28 mouse cellular contexts compared by ENCODE assay signal in the genomic region with DNA sequence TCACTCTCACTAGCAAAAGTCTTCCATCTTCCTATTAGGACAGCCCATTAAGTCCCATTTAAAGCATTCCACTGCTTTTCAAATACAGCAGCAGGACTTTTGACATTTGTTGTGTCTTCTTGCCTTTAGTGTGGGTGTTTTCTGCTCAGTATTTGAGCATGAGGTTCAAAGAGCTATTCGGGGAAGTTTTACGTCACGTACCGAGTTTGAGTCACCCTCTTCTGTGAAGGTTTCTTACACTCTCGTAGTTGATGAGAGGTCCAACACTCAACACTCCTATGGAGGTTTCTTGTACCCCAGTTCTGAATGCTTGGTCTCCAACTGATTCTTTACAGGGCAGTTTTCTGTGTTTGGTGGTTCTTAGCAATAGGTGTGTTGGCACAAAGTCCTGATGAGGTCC. TPM values are rescaled to one million over a fixed set of nuclear protein-coding genes. Genes with fewer than 3 reads are reported as not detected.
"Had no signal": no experiment of that assay in that cellular context is flagged by ENCODE, and none has a peak within 500 bp of the region (broad histone marks: within the 10 kb centered on the region; RNA-seq: fewer than 3 reads in every experiment).

No protein-coding gene starts in this region.

- H3K4me1 ChIP-seq: limb, embryonic 12.5 days; limb, embryonic 15.5 days had no signal

- H3K9me3 ChIP-seq: limb, embryonic 12.5 days; limb, embryonic 15.5 days; liver, embryonic 15.5 days; lung, embryonic 15.5 days; midbrain, embryonic 13.5 days had no signal

- H3K4me2 ChIP-seq: limb, embryonic 12.5 days; limb, embryonic 15.5 days; liver, embryonic 11.5 days; liver, embryonic 15.5 days; lung, embryonic 15.5 days; midbrain, embryonic 13.5 days had no signal

- H3K27me3 ChIP-seq: limb, embryonic 12.5 days; limb, embryonic 15.5 days; liver, embryonic 15.5 days; lung, embryonic 15.5 days; midbrain, embryonic 13.5 days had no signal

- H3K9ac ChIP-seq: limb, embryonic 12.5 days; limb, embryonic 15.5 days; liver, embryonic 15.5 days; lung, embryonic 15.5 days; midbrain, embryonic 13.5 days had no signal

- H3K27ac ChIP-seq: kidney, postnatal 0 days; limb, embryonic 12.5 days; limb, embryonic 15.5 days; liver, embryonic 15.5 days; lung, embryonic 15.5 days; macrophage; midbrain, embryonic 13.5 days; stomach, postnatal 0 days had no signal

- DNase-seq: kidney, adult 2 months; kidney, postnatal 36 days; layer of hippocampus, postnatal 36 days; left cerebral cortex, postnatal 4 days; lung, adult 18-20 months; right cerebral cortex, adult 18-20 months; right cerebral cortex, postnatal 14 days; right cerebral cortex, postnatal 4 days; thymus, adult 2 months; thymus, postnatal 25 days had no signal

- H3K4me3 ChIP-seq: limb, embryonic 12.5 days; limb, embryonic 15.5 days; liver, embryonic 15.5 days; lung, embryonic 15.5 days; midbrain, embryonic 13.5 days had no signal

- H3K36me3 ChIP-seq: limb, embryonic 12.5 days; limb, embryonic 15.5 days; liver, embryonic 15.5 days; lung, embryonic 15.5 days; midbrain, embryonic 13.5 days had no signal

- ATAC-seq: intestine, postnatal 0 days; midbrain, embryonic 13.5 days had no signal

RNA-seq across cellular contexts. Expression of gene Lama5, which starts 22.3 kb away (rescaled TPM):
- polyA plus RNA-seq: macrophage had no signal

RNA-seq across cellular contexts. Expression of gene Rbbp8nl, which starts 41.8 kb away (rescaled TPM):
- total RNA-seq: layer of hippocampus, adult 8-10 months; layer of hippocampus, postnatal 10 days; layer of hippocampus, postnatal 36 days; left cerebral cortex, adult 8-10 months; left cerebral cortex, postnatal 14 days; left cerebral cortex, postnatal 4 days; megakaryocyte, adult 5-6 weeks; midbrain, postnatal 0 days had no signal
- polyA plus RNA-seq: liver, embryonic 15.5 days; macrophage; midbrain, embryonic 13.5 days; midbrain, postnatal 0 days; neural tube, embryonic 11.5 days; neural tube, embryonic 14.5 days had no signal
